Comparison of ENCODE assay signal across 20 mouse cellular contexts in genomic region chr10:44126047-44126446, GRCm38 (mm10). TPM values are rescaled to one million over a fixed set of nuclear protein-coding genes. Genes with fewer than 3 reads are reported as not detected.
DNase-seq lines count a peak whose midpoint lies in the region; ATAC-seq and TF ChIP-seq lines count a peak whose summit lies in the region.
"Had no signal": no experiment of that assay in that cellular context is flagged by ENCODE, and none has a peak within 500 bp of the region (broad histone marks: within the 10 kb centered on the region; RNA-seq: fewer than 3 reads in every experiment).

No protein-coding gene starts in this region.

- peak; percentile 67 for ATAC-seq in Patski
- ATAC-seq: CD4-positive, CD25-positive, alpha-beta regulatory T cell, adult 4 months; forebrain, embryonic 13.5 days; forebrain, embryonic 15.5 days; forebrain, postnatal 0 days had no signal

- DNase-seq in 3T3-L1 (ENCODE audit: low read depth, low spot score) = peak; percentile 20
- peak; percentile 18 for DNase-seq in Muller cell, postnatal 12 days (ENCODE audit: inconsistent ontology term)
- DNase-seq in Patski (ENCODE audit: low read depth, low spot score) = no peak
- no peak for DNase-seq in adrenal gland, postnatal 4 days (ENCODE audit: low spot score in 2 of 2)
- DNase-seq in adrenal gland, adult 18-20 months (ENCODE audit: low spot score in 2 of 2) = no peak
- DNase-seq: adrenal gland, adult 8-10 months; adrenal gland, postnatal 14 days; adrenal gland, postnatal 36 days; B cell, adult 2 months; cerebellum, adult 11 months; cerebellum, adult 18-20 months; cerebellum, adult 8-10 months; cerebellum, postnatal 10 days; cerebellum, postnatal 25 days; forebrain, postnatal 0 days had no signal

- CTCF ChIA-PET in Patski (lab: Charles Lee) = interaction anchor here (1.5 kb wide), 1 partner anchor 25 kb away, joined by 5 read pairs; no protein-coding TSS in a partner anchor

- POLR2A ChIA-PET in Patski (lab: Charles Lee) = no interaction called here

- no peak for TF ChIP-seq CTCF in Patski (IDR thresholded peaks at IDR 0.05)

- in situ Hi-C loops in Patski (cut with MboI; ENCODE audit: low pct_unique_long_range_greater_than_20kb) = no loop called here

- no peaks in the 10 kb centered on the region for H3K27me3 ChIP-seq in Patski
- H3K27me3 ChIP-seq: CH12.LX; embryonic facial prominence, embryonic 12.5 days; forebrain, embryonic 13.5 days; forebrain, embryonic 15.5 days had no signal

RNA-seq across cellular contexts. Expression of gene Crybg1, which starts 22.6 kb away (rescaled TPM):
- 25.5 TPM for polyA plus RNA-seq in Patski (2021)
- total RNA-seq in adrenal gland, postnatal 4 days (2021) = 1 to 10 TPM; 3.0 to 4.3 TPM
- 1 to 10 TPM; 1.4 to 2.0 TPM for total RNA-seq in adrenal gland, adult 18-20 months (2021)

Comparison
In these comparisons a context has a peak if more than half of its experiments do, and no peak if none do; other contexts are left out.
1. DNase-seq: peak in 3T3-L1 (single experiment) and Muller cell, postnatal 12 days (single experiment); none in Patski (single experiment), adrenal gland, postnatal 4 days (0 of 2) and adrenal gland, adult 18-20 months (0 of 2).